Mouse (Mus musculus) heart, postnatal 0 days (tissue): Measurements from ENCODE around the gene Clic1. TPM values are rescaled to one million over a fixed set of nuclear protein-coding genes. Genes with fewer than 3 reads are reported as not detected.

Experiments used
- ATAC-seq: fragments of 200-750 bp; cut with Nextera tagmentation; 2 replicates; pipeline ENCODE4 v1.8.0; 2017; ENCODE audit warnings: low read depth, moderate number of reproducible peaks, moderate library complexity; ENCODE audit not compliant: insufficient read depth
- DNase-seq: peaks from one replicate; pipeline ENCODE4 v3.0.0-alpha.2; 2016; ENCODE audit warnings: low spot score
- H3K27ac ChIP-seq: fragments of 300-500 bp; sonication (generic); 2 replicates; pipeline ENCODE4 v1.5.1; 2014; ENCODE audit warnings: low read depth, mild to moderate bottlenecking
- H3K27me3 ChIP-seq: fragments of 300-500 bp; sonication (generic); 2 replicates; pipeline ENCODE4 v1.6.1; 2014; ENCODE audit warnings: low read length, mixed read lengths; ENCODE audit not compliant: control insufficient read depth, insufficient read depth
- H3K36me3 ChIP-seq: fragments of 300-500 bp; sonication (generic); replicated peaks from 2 replicates; pipeline ENCODE4 v1.6.1; 2014; ENCODE audit warnings: low read length, mixed read lengths; ENCODE audit not compliant: control insufficient read depth, insufficient read depth
- H3K4me1 ChIP-seq: fragments of 300-500 bp; sonication (generic); 2 replicates; pipeline ENCODE4 v1.6.1; 2014; ENCODE audit warnings: antibody characterized with exemption; ENCODE audit not compliant: control insufficient read depth, insufficient read depth
- H3K4me2 ChIP-seq: fragments of 300-500 bp; sonication (generic); 2 replicates; pipeline ENCODE4 v1.6.1; 2014; ENCODE audit warnings: low read depth, mild to moderate bottlenecking, low read length, moderate library complexity
- H3K4me3 ChIP-seq: fragments of 300-500 bp; sonication (generic); 2 replicates; pipeline ENCODE4 v1.5.1; 2014; ENCODE audit warnings: low read depth, low read length
- H3K9ac ChIP-seq: fragments of 300-500 bp; sonication (generic); replicated peaks from 2 replicates; pipeline ENCODE4 v1.6.1; 2014; ENCODE audit warnings: low read depth, low read length, mixed read lengths
- H3K9me3 ChIP-seq: fragments of 300-500 bp; sonication (generic); replicated peaks from 2 replicates; pipeline ENCODE4 v1.6.1; 2016; ENCODE audit warnings: low read length; ENCODE audit not compliant: control insufficient read depth
- CTCF ChIP-seq: IDR thresholded peaks from 2 replicates; pipeline ENCODE4 v1.5.1; 2016; ENCODE audit warnings: antibody characterized with exemption, control low read depth, low read depth
- EP300 ChIP-seq: IDR thresholded peaks from 2 replicates; pipeline ENCODE4 v1.6.1; 2016; ENCODE audit warnings: antibody characterized with exemption, low read depth
- WGBS: fragments of 180-500 bp; shearing (Covaris S2); extraction: QIAGEN DNeasy Blood & Tissue Kit; methylation state at CpG from one replicate; pipeline ENCODE4 v1.1.7; 2014; 5-methylcytosine and 5-hydroxymethylcytosine counted together
- polyA plus RNA-seq: library from polyadenylated mRNA; unstranded; fragments of >200 nt; fragmentation: Nextera tagmentation; extraction: Ambion mirVana; gene quantifications from 2 replicates; pipeline ENCODE4 v1.2.1, GENCODE M21; 2015
- total RNA-seq: library from RNA; depleted of rRNA; stranded (reverse); fragments of >200 nt; gene quantifications from 2 replicates; pipeline ENCODE4 v1.2.3, GENCODE M21; 2014; ENCODE audit warnings: low replicate concordance

The Clic1 gene
- total and polyA plus RNA-seq, 2 experiments from 2014 or later: 194 to 205 TPM

- no peaks in the 10 kb centered on the region for H3K9me3 ChIP-seq
- WGBS: 79% methylated on average over 9 of the region's 9 CpGs
- TF ChIP-seq CTCF (no peak), EP300 (no peak)
- H3K9ac ChIP-seq: no peak overlapping the region
- no peak overlapping the region for H3K4me3 ChIP-seq
- H3K4me2 ChIP-seq: no peak overlapping the region
- no peak overlapping the region for H3K27ac ChIP-seq
- peaks cover 17% of the 10 kb centered on the region for H3K27me3 ChIP-seq
- no peaks in the 10 kb centered on the region for H3K4me1 ChIP-seq
- H3K36me3 ChIP-seq: no peaks in the 10 kb centered on the region
- DNase-seq (no peak), ATAC-seq (no peak)
These were observed 21.7 kb downstream of the Clic1 start for GRCm38 (mm10) chr17:35071454-35071853.

- peaks cover 9% of the 10 kb centered on the region; the same call in 1 of the 2 replicates for H3K4me1 ChIP-seq
- no peak overlapping the region for H3K4me3 ChIP-seq
- H3K36me3 ChIP-seq: no peaks in the 10 kb centered on the region
- 48% methylated on average over 17 of the region's 17 CpGs for WGBS
- H3K9ac ChIP-seq: no peak overlapping the region
- TF ChIP-seq EP300 (no peak), CTCF (no peak)
- no peaks in the 10 kb centered on the region for H3K9me3 ChIP-seq
- H3K27me3 ChIP-seq: no peaks in the 10 kb centered on the region; the same call in none of the 2 replicates
- no peak overlapping the region for H3K27ac ChIP-seq
- H3K4me2 ChIP-seq: no peak overlapping the region
- ATAC-seq (no peak), DNase-seq (no peak)
These were observed 24.3 kb downstream of the Clic1 start for GRCm38 (mm10) chr17:35074097-35074496.

DNA sequence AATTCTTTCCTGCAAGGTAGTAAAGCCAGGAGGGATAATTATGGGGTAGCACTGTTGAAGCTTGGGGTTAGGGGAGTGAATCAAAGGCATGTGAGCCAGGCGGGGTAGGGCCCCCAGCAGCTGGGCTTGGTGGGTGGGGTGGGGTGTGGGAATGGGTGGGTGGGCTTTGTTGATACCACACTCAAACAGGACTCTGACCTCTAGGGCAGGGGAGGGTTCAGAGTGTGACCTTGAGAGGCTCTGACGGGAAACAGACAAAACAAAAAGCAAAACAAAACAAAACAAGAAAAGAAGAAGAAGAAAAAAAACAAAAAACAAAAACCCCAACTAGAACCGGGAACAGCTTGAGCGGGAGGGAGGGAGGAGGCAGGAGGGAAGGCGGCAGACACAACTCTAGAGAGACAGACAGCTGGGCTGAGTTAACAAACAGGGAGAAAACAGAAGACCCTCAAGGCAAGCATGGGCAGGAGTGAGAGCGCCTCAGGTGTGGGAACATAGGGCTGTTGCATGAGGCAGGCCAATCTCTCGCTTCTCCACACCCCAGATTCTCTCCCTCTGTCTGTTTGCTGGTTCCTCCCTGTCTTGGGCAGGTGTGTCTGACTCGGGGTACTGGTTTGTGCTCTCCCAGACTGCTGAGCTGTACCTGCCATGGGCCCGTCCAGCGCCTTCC is 26.9 kb downstream of the Clic1 start, which contains the start of gene Ly6g6e:
Ly6g6e (plus strand) TSS at position 396 of the 670 bp plus-strand sequence.
- DNase-seq: no peak
- no peak for TF ChIP-seq CTCF
- TF ChIP-seq EP300: no peak
- WGBS: 50% methylated on average over 10 of the region's 10 CpGs
- peak within 1 kb of the TSS; percentile 58 for H3K4me2 ChIP-seq
- peak within 1 kb of the TSS; percentile 51 for H3K9ac ChIP-seq
- H3K9me3 ChIP-seq: no peaks in the 10 kb centered on the region
- ATAC-seq: no peak
- peak within 1 kb of the TSS; percentile 36 for H3K4me3 ChIP-seq
- peaks cover 15% of the 10 kb centered on the region; the same call in 1 of the 2 replicates for H3K4me1 ChIP-seq
- H3K27me3 ChIP-seq: no peaks in the 10 kb centered on the region; the same call in 1 of the 2 replicates
- no peak within 1 kb of the TSS for H3K27ac ChIP-seq
- no peaks in the 10 kb centered on the region for H3K36me3 ChIP-seq

DNA sequence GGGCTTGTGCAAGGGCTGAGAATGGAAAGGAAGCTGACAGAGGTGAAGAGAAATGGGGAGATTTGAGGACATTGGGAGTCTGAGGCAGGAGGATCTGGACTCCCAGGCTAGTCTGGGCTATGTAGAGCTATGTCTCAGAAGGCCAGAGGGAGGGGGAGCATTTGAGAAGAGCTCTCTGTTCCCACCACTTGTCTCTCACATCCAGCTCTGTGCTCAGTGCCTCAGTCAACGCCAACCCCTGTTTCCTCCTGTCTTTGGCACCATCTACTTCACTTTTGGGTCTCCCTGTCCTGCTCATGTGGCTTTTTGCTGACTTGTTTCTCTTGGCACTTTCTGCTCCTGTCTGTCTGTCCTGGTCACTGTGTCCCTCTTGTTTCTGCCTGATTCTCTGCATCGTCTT is 27.5 kb downstream of the Clic1 start:
- no peak overlapping the region; the same call in 1 of the 2 replicates for H3K9ac ChIP-seq
- no peak for TF ChIP-seq CTCF
- peaks cover 15% of the 10 kb centered on the region; the same call in 1 of the 2 replicates for H3K4me1 ChIP-seq
- H3K9me3 ChIP-seq: no peaks in the 10 kb centered on the region
- peak overlapping the region; percentile 58 for H3K4me2 ChIP-seq
- 37% methylated on average over 2 of the region's 2 CpGs for WGBS
- DNase-seq (no peak), ATAC-seq (no peak)
- no peaks in the 10 kb centered on the region; the same call in 1 of the 2 replicates for H3K27me3 ChIP-seq
- H3K27ac ChIP-seq: no peak overlapping the region
- peak overlapping the region; percentile 36 for H3K4me3 ChIP-seq
- H3K36me3 ChIP-seq: no peaks in the 10 kb centered on the region

GRCm38 (mm10) chr17:35077786-35078233 is 28.0 kb downstream of the Clic1 start, which contains the start of gene Ly6g6d:
TSS of gene Ly6g6d (minus strand) at chr17:35078065.
- 11% methylated on average over 14 of the region's 14 CpGs for WGBS
- peaks cover 15% of the 10 kb centered on the region; the same call in 1 of the 2 replicates for H3K4me1 ChIP-seq
- no peaks in the 10 kb centered on the region; the same call in 1 of the 2 replicates for H3K27me3 ChIP-seq
- H3K4me3 ChIP-seq: peak within 1 kb of the TSS; percentile 36
- no peaks in the 10 kb centered on the region for H3K9me3 ChIP-seq
- TF ChIP-seq CTCF (peak; percentile 62), EP300 (no peak)
- ATAC-seq (peak; percentile 82), DNase-seq (peak; percentile 73)
- H3K4me2 ChIP-seq: peak within 1 kb of the TSS; percentile 58
- H3K9ac ChIP-seq: peak within 1 kb of the TSS; percentile 51
- H3K27ac ChIP-seq: no peak within 1 kb of the TSS
- no peaks in the 10 kb centered on the region for H3K36me3 ChIP-seq
